Comparison of ENCODE assay signal across 35 mouse cellular contexts in genomic region chr6:91171396-91171895, GRCm38 (mm10). TPM values are rescaled to one million over a fixed set of nuclear protein-coding genes. Genes with fewer than 3 reads are reported as not detected.
"Had no signal": no experiment of that assay in that cellular context is flagged by ENCODE, and none has a peak within 500 bp of the region (broad histone marks: within the 10 kb centered on the region; RNA-seq: fewer than 3 reads in every experiment).

No protein-coding gene starts in this region.

- H3K4me2 ChIP-seq: limb, embryonic 12.5 days; limb, embryonic 13.5 days; limb, embryonic 15.5 days; liver, embryonic 11.5 days; liver, embryonic 12.5 days; liver, embryonic 13.5 days; liver, embryonic 15.5 days; lung, embryonic 14.5 days; lung, embryonic 15.5 days; midbrain, embryonic 11.5 days; midbrain, embryonic 12.5 days; midbrain, embryonic 13.5 days; midbrain, embryonic 15.5 days; neural tube, embryonic 12.5 days; neural tube, embryonic 13.5 days had no signal

- H3K36me3 ChIP-seq: lung, embryonic 15.5 days had no signal

- H3K9me3 ChIP-seq: limb, embryonic 10.5 days; limb, embryonic 12.5 days; limb, embryonic 13.5 days; limb, embryonic 15.5 days; liver, embryonic 12.5 days; liver, embryonic 13.5 days; liver, embryonic 15.5 days; lung, embryonic 15.5 days; megakaryocyte, embryonic 14.5 days; midbrain, embryonic 10.5 days; midbrain, embryonic 12.5 days; midbrain, embryonic 13.5 days; midbrain, embryonic 15.5 days; neural tube, embryonic 12.5 days; neural tube, embryonic 13.5 days had no signal

- H3K4me1 ChIP-seq: limb, embryonic 12.5 days; limb, embryonic 13.5 days; limb, embryonic 15.5 days; lung, embryonic 15.5 days; midbrain, embryonic 10.5 days; midbrain, embryonic 12.5 days; midbrain, embryonic 13.5 days; midbrain, embryonic 15.5 days; neural tube, embryonic 12.5 days; neural tube, embryonic 13.5 days had no signal

- H3K9ac ChIP-seq: limb, embryonic 12.5 days; limb, embryonic 13.5 days; limb, embryonic 15.5 days; liver, embryonic 12.5 days; liver, embryonic 13.5 days; liver, embryonic 14.5 days; liver, embryonic 15.5 days; liver, postnatal 0 days; lung, embryonic 14.5 days; lung, embryonic 15.5 days; midbrain, embryonic 12.5 days; midbrain, embryonic 13.5 days; midbrain, embryonic 15.5 days; neural tube, embryonic 12.5 days; neural tube, embryonic 13.5 days had no signal

- H3K27ac ChIP-seq: limb, embryonic 10.5 days; limb, embryonic 12.5 days; limb, embryonic 13.5 days; limb, embryonic 15.5 days; liver, embryonic 12.5 days; liver, embryonic 13.5 days; liver, embryonic 14.5 days; liver, embryonic 15.5 days; lung, embryonic 15.5 days; macrophage; midbrain, embryonic 10.5 days; midbrain, embryonic 12.5 days; midbrain, embryonic 13.5 days; midbrain, embryonic 15.5 days; neural tube, embryonic 12.5 days; neural tube, embryonic 13.5 days had no signal

- H3K27me3 ChIP-seq: limb, embryonic 12.5 days; limb, embryonic 13.5 days; limb, embryonic 15.5 days; liver, embryonic 12.5 days; liver, embryonic 15.5 days; lung, embryonic 15.5 days; midbrain, embryonic 12.5 days; midbrain, embryonic 13.5 days; midbrain, embryonic 15.5 days; neural tube, embryonic 12.5 days; neural tube, embryonic 13.5 days had no signal

- H3K4me3 ChIP-seq: limb, embryonic 10.5 days; limb, embryonic 12.5 days; limb, embryonic 13.5 days; limb, embryonic 15.5 days; liver, embryonic 12.5 days; liver, embryonic 13.5 days; liver, embryonic 15.5 days; lung, embryonic 15.5 days; megakaryocyte, embryonic 14.5 days; midbrain, embryonic 10.5 days; midbrain, embryonic 12.5 days; midbrain, embryonic 13.5 days; midbrain, embryonic 15.5 days; neural tube, embryonic 12.5 days; neural tube, embryonic 13.5 days had no signal

- ATAC-seq: liver, embryonic 12.5 days; liver, postnatal 0 days; lung, postnatal 0 days; midbrain, embryonic 13.5 days; midbrain, embryonic 15.5 days; midbrain, embryonic 16.5 days had no signal

- DNase-seq: left cerebral cortex, postnatal 4 days; liver; liver, embryonic 13.5 days; liver, postnatal 0 days; lung, adult 18-20 months; lung, adult 2 months; lung, embryonic 14.5 days; lung, postnatal 10 days; lung, postnatal 14 days; lung, postnatal 36 days; lung, postnatal 4 days; midbrain, embryonic 14.5 days had no signal

RNA-seq across cellular contexts. Expression of gene Fbln2, which starts 40.8 kb away (rescaled TPM):
- total RNA-seq: megakaryocyte progenitor cell, adult 5-6 weeks; megakaryocyte-erythroid progenitor cell, adult 5-6 weeks; monocyte, adult 5-6 weeks had no signal
